Mouse (Mus musculus) T-helper 17 cell (primary cell): ENCODE results near the gene Cep85l.

ENCODE experiments used
- in situ Hi-C, 2 experiments: fragments of 300-600 bp; cut with MboI, MseI; formaldehyde crosslinking; loops; 1 replicate in 1 of 2; 2 replicates in 1 of 2; pipeline ENCODE4 v1.15.1; 2025; ENCODE audit warnings: high pct_unique_total_duplicates in 2 of 2

The Cep85l gene

DNA sequence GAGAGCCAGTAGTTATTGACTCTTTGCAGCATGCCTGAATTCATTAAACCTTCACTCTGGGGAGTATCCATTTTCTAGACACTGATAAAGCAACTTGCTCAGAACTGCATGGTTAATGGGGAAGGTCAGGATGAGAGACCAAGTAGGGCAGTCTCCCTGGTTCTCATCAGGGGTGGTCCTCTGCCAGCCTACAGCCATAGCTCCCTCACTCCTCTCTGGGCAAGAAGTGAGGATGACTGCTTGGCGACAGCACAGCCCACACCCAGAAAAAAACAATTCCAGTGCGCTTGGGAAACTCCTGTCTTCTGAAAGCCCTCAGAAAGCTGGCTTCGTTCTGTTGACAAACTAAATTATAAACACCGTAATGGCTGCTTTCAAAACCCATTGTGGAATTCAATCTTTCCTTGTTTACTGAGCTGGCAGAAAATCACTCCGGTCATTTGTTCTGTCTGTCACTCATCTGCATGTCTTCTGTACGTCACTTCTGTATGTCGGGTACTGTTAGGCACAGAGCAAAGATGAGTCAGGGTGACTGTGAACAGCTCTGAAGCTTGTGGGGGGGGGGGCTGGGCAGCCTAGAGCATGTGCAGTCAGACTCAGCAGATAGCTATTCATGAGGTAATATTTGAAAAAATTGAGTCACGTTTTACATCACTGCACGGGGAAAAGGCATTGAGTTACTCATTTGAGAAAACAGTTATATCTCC is 15.3 kb upstream of the Cep85l start:
- in situ Hi-C loops, result no loop called here

DNA sequence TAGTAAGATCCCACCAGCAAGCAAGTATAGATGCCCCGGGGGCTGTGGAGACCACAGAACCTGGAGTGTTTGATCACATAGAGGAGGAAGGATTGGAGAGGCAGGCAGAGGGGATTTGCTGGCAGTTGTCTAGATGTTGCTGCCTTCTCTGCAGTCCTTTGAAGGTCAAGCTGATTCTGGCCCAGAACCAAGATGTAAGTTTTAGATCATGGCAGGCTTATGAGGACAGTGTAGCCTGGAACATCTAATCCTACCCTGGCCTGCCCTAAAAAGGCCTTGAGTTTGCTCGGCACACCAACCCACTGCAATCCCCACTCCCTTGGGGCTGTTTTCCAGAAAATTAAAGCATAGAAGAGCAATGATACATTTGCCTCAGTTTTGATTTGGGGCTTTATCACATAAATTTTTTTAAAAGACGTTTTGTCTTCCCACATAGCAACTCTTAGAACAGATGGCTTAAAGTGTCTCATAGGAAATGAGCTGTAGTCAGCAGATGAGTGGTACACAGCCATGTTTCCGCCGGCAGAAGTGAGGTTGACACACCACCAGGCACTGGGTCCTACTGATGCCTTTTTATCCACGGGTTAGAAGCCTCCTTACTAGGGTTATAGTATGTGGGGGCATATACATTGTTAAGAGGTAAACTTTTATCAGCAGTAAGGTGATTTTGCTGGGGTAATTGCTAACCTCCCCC is 8.6 kb upstream of the Cep85l start:
- in situ Hi-C loops, result no loop called here

DNA sequence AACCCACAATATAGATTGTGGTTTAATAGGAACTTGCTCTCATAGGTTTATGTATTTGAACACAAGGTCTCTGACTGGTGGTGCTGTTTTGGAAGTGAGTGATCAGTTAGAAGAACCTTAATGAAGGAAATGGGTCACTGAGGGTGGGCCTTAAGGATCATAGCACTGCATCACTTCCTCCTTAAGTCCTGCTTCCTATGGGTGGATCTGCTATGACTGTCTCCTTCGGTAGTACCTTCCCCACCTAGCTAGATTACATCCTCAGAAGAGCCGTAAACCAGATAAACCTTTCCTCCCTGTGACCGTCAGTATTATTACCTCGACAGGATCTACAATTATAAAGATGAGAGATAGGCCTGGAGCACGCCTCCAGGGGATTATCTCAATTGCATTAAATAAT is 5.7 kb upstream of the Cep85l start:
- in situ Hi-C loops, result no loop called here

DNA sequence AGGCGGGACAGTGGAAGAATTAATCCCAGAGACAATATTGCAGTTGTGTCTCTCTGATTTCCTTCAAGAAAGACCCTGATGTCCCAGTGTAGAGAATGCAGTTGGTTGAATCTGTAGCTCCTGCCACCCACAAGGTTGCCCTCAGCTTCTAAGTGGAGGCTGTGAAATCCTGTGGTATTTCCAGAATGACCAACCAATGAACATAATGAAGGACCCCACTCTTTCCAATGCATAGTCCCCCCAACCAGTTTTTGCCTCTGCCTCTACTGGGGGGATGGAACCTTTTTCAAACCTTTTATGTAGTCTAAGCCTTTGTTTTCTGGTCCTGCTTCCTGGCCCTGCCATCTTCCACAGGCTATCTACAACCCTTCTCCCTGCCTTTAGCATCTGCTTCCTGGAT is 5.1 kb upstream of the Cep85l start:
- in situ Hi-C loops, result no loop called here

DNA sequence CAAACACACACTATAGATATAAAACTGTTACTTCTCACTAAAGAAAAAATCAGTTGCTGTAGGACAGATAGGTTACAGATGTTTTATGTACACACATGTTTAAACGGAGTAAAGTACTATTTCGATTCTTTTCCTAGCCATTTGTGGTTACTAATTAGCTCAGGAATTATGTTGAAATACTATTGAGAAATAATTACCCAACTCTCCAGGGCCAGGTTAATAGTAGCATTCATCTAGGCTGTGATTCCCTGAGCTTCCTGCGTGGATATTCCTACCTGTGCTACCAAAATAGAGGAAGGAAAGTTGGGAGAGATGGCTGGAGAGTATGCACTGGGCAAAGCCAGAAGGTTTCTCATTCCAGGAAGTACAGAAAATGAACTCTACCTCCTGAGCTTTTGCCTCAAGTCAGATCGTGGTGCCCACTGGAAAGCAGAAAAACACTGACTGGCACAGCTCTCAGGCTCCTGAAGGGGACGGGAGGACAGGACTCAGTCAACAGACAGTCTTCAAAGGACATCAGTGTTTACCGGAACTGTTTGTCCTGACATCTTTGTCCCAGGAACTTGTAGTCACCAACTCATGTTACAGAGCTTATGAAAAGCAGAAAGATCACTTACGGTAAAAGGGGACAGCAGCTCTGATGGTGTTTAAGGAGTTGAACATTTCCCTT is 3.1 kb upstream of the Cep85l start:
- in situ Hi-C loops, result no loop called here

DNA sequence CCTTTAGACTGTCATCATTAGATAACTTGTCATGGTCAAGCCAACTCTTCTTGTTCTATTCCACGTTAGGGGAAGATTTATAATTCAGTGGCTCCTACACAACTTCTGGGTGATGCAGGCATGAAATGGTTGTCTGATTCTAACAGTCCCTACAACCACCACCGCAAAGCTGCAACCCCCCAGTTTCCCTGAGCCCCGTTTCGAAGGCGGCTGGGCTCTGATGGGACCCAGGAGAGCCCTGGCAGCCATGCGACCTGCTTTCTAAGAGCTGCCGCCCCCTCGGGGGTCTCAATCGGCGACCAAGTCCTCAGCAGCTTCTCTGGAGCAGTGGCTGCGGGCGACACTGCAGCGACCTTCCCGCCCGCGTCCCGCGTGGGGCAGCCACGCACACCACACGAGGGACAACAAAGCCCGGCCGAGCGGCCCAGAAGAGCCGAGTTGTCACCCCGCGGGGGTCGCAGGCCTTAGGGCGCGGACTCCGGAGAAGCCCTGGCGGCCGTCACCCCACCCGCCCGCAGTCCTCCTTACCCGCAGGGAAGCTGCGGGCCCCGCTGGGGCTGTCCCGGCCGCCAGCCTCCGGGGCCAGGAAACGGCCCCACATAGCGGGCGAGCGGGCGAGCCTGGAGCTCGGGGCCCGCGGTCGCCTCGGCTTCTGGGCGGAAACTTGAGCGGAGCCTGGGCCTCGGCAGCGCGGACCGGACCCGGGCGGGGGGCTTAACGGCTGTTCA is 602 bp downstream of the Cep85l start:
- in situ Hi-C loops, result no loop called here

DNA sequence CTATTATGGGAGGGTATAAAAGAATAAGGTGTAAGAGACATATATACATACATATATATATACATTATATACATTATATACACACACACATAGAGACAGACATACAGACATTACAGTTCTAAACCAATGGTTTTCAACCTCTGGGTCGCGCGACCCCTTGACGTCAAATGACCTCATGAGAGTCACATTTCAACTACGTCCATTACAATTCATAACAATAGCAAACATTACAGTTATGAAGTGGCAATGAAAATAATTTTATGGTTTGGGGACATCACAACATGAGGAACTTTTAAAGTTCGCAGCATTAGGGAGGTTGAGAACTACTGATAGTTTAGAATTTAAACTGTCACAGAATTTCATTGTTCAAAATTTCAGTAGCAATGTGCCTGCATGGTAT is 1.5 kb downstream of the Cep85l start:
- in situ Hi-C loops, result no loop called here

DNA sequence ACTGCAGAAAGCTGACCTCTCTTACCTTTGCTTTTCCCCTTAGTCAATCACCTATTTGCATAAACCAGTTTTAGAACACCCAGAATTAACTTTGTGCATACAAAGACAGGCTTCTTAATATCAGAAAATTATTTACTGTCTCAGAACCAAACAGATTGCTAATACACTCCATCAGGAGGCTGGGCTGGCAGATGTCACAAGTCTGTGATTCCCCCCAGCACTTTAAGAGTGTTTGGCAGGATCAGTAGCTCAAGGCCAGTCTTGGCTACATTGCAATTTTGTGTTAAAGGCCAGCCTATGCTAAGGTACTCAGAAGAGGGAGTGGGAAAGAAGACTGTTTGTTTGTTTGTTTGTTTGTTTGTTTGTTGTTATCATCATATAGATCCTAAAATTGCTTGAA is 2.7 kb downstream of the Cep85l start:
- in situ Hi-C loops, result no loop called here

DNA sequence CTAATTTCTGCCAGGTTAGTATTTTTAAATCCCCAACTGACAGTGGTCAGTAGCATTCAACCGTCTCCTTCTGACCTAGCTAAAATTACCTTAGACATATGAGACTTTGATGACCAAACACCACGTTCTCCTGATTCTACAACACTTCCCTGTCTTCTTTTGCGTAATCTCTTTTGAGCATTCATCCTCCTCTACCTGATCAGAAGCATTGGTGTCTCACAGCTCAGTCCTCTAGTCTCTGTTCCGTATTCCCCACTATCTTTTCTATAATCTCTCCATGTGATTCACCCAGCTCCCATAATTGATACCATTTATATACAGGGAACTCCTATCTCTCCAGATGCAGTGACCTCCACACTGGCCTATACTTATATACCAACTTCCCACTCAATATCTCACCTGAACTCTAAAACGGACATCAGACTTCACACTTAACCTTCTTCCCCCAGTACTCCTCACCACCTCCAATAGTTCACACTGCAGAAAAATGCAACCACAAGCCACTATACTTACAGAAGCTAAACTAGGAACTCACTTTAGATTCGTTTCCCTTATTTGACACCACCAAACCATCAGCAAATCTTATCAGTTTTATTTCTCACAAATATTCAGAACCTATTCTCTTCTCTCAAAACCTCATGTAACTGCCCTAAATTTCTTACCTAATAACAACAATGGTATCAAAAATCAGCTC is 5.7 kb downstream of the Cep85l start:
- in situ Hi-C loops, result loop anchor here in 1 of 2 experiments (5.0 kb wide), 1 partner anchor 83 kb away; no protein-coding TSS in a partner anchor

DNA sequence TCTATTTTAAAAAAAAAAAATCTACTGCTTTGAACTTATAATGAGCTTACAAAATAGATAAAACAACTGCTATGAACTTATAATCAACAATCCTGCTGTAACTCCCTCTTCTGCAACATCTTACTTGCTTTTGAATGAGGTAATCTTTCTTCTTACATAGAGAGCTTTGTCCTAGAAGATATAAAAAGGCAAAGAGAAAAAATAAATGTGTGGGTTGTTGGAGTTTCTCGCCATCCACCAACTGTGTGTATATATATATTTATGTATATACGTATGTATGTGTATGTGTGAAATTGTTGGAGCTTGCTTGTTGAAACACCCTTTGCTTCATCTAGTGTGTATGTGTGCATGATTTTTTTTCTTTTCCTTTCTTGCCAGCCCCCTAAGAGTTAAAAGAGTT is 12.5 kb downstream of the Cep85l start:
- in situ Hi-C loops, result no loop called here

DNA sequence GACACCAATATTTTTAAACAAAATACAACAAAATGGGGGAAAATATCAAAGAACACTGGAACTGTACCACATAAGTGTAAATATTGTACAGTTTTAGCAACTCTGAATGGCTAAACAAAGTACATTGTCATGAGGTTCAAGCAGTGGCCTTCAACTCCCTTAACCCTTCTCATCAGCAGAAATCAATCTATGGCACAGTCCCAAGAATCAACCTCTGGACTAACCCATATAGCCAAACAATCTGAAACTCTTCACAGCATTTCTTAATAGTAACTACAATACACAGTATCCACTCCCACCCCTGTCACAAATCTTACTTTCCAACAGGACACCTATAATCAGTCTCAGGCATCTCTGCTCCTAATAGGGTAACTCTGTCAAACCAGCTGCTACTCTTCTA is 15.4 kb downstream of the Cep85l start:
- in situ Hi-C loops, result no loop called here

DNA sequence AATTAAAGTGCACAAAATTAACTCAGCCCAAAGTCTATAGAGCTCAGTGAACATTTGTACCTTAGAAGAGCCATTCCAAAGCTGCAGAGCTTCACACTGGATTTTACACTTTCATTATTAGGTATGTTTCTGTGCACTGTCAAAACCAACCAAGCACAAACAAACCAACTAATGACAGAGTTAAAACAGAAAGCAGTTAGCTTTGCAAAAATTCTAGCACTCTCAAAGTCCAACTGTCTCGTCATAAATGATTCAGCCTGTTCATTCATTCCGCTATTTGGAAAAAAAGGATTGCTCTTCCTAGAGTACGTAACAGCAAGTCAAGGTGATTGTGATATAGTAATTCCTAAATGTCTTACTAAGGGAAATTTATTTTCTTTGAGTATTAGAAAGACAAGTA is 20.7 kb downstream of the Cep85l start:
- in situ Hi-C loops, result no loop called here

DNA sequence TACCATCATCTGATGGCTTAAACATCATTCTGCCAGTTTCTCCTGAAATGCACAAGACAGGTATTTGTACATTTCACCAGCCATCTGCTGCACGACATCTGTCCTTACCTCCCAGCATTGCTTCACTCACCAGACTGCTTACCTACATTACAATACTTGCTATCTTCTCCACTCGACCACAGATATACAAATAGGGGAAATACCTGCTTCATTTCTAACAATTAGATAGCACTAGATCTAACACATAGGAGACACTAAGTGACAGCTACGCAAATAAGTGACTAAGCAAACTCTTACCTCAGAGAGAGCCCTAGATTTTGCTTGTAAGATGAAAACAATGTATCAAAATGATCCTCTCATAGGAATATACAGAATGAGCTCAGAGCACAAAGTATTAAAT is 26.1 kb downstream of the Cep85l start:
- in situ Hi-C loops, result no loop called here

DNA sequence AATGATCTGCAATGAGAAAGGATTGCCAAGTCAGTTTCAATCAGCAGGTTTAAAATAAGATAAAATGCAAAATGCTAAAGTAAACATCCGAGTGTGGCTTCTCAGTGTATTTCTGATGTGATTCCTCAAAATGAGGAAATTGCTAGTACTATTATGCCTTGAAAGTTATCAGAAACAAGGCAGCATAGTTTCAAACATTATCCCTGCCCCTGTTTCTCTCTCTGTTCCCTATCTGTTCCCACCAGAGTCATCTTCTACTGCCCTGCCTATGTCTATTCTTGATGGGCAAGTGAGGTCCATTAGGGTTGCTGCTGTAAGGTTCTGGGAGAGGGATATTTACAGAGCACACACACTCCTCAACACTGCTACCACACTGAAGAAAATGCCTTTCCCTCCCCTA is 30.5 kb downstream of the Cep85l start:
- in situ Hi-C loops, result loop anchor here in 1 of 2 experiments (5.0 kb wide), 1 partner anchor 158 kb away; no protein-coding TSS in a partner anchor

DNA sequence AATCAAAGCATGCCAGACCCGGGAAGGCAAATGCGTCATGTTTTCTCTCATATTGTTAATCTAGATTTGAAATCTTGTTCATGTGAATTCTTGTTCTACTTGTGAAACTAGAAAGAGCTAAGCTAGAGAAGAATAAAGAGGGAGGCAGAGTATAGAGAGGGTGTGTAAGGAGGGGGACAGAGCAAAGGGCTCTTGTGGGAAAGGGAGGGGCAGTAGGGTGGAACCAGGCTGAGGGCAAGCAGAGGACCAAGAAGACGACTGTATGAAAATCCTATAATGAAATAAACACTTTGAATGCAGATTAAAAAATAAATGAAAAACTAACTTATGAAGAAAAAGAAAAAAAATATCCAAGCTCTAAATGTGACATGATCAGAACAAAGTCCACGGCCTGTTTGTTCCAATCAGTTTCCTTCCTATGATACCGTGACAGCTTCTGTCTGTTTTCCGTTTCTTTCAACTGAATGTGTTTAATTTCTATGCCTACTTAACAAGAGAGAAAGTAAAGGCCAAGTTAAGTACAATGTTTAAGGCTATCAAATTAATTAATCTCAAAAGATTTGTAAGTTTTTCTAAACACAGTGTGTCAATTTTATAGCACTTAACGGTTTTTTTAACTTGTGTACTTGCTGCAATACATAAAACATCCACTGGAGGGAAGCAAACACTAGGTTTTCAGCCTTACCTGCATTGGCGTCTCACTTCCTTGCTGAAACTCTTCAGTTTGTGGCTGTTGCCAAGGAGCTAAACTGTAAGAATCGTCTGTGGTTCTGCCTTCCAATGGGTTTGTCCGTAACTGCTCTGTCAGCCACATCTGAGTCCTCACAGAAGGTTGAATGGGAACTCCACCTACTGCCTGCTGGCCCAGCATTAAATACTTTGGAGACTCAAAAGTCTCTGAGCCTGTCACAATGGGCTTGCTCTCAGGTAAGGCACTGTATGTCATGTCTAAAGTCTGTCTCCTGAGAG is 31.7 kb downstream of the Cep85l start:
- in situ Hi-C loops, result loop anchor here in 1 of 2 experiments (5.0 kb wide), 1 partner anchor 159 kb away; no protein-coding TSS in a partner anchor

DNA sequence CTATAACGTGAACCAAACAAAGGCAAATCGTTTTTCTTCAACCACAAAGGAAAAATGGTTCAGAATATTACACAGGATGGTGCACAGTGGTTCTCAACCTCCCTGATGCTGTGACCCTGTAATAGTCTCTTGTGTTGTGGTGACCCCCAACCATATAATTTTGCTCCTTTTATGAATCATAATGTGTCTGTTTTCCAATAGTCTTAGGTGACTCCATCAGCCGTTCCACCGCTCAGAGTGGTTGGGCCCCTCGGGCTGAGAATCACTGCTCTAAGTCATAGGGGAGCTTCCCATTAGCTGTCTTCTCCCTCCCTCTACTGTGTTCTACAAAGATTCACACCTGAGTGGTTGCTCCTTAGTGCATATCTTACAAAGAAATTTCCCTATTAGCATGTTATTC is 32.8 kb downstream of the Cep85l start:
- in situ Hi-C loops, result loop anchor here in 1 of 2 experiments (5.0 kb wide), 1 partner anchor 160 kb away; no protein-coding TSS in a partner anchor

DNA sequence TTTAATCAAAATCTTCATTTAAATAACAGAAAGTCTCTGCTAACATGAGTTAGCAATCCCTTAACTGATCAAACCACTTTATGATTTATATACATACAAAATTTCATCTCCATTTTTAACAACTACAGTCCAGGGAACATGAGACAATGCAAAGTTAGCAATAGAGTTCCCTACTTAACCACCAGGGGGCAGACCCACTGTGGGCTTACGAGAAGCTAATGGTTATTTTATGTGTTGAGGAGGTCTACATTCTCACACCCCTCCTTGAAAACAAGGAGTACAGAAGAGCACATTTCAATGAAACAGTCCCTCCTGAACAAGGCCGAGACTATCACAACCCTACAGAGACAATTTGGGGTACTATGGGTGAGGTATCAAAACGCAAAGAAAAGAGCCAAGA is 33.2 kb downstream of the Cep85l start:
- in situ Hi-C loops, result loop anchor here in 1 of 2 experiments (5.0 kb wide), 1 partner anchor 161 kb away; no protein-coding TSS in a partner anchor

DNA sequence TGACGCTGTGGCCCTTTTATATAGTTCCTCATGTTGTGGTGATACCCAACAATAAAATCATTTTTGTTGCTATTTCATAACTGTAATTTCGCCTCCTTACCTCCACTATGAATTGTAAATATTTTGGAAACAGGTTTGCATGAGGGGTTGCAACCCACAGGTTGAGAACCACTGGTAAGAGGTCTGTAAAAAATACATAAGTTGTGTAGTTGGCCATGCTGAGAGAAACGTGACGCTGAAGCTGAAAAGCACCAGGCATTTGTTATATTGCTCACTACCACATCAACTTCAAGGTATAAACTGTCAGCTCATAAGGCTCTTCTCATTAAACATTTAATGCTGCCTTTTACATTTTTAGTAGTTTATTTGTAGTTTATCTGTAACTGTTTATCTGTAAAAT is 34.2 kb downstream of the Cep85l start:
- in situ Hi-C loops, result loop anchor here in 1 of 2 experiments (5.0 kb wide), 1 partner anchor 162 kb away; no protein-coding TSS in a partner anchor

DNA sequence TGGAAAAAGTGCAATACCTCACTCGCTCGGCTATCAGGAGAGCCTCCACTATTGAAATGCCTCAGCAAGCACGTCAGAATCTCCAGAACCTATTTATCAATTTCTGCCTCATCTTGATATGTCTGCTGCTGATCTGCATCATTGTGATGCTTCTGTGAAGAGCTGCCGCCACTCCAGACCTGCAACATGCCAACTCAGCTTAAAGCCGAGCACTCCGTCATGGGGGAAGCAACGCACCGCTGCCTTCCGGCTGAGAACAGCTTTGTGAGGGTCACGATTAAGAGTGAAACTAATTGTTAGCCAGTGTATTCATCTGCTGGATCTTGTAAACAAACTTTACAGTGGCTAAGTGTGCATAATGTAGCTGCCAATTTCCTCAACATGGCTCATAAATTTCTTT is 35.9 kb downstream of the Cep85l start:
- in situ Hi-C loops, result loop anchor here in 1 of 2 experiments (5.0 kb wide), 1 partner anchor 183 kb away; no protein-coding TSS in a partner anchor

DNA sequence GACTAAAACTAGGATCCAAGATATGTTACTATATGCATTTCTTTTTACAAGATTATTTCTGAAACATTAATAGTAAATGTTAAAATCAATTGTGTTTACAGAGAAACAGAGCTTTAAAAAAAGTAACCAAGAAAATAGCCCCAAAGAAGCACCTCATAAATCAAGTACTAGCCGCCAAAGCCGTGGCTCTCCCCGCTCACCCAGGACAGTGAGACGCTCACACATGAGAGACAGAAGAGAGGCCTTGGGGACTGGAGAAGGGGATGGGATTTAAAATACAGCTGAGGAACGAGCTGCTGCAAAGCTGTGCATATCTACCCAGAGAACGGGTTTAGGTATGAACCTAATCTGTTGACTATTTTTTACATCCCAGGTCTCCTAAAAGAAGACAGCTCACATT is 36.4 kb downstream of the Cep85l start:
- in situ Hi-C loops, result loop anchor here in 1 of 2 experiments (5.0 kb wide), 1 partner anchor 184 kb away; no protein-coding TSS in a partner anchor
